ENCODE assay signal across 7 mouse cellular contexts in genomic region chr7:82647909-82648308, GRCm38 (mm10). TPM values are rescaled to one million over a fixed set of nuclear protein-coding genes. Genes with fewer than 3 reads are reported as not detected.
DNase-seq lines count a peak whose midpoint lies in the region; ATAC-seq and TF ChIP-seq lines count a peak whose summit lies in the region.

No protein-coding gene starts in this region.

- peak overlapping the region; percentile 69 for H3K4me2 ChIP-seq in lung, embryonic 16.5 days (ENCODE audit: low read depth, low read length)
- peak overlapping the region; percentile 68 for H3K4me2 ChIP-seq in limb, embryonic 13.5 days (replicated peaks)
- peak overlapping the region; percentile 71 for H3K4me2 ChIP-seq in stomach, embryonic 15.5 days

- no peak for TF ChIP-seq CTCF in embryonic fibroblast, embryonic 13.5 days (IDR thresholded peaks at IDR 0.05; ENCODE audit: borderline replicate concordance, insufficient read depth, low read length)

- no peaks in the 10 kb centered on the region for H3K9me3 ChIP-seq in lung, embryonic 16.5 days (ENCODE audit: control insufficient read depth, low read length)
- H3K9me3 ChIP-seq in limb, embryonic 13.5 days, result no peaks in the 10 kb centered on the region
- no peaks in the 10 kb centered on the region for H3K9me3 ChIP-seq in stomach, embryonic 15.5 days

- no peaks in the 10 kb centered on the region for H3K27me3 ChIP-seq in lung, embryonic 16.5 days (ENCODE audit: control insufficient read depth, insufficient read depth, low read depth, low read length)
- H3K27me3 ChIP-seq in limb, embryonic 13.5 days, result no peaks in the 10 kb centered on the region
- no peaks in the 10 kb centered on the region for H3K27me3 ChIP-seq in stomach, embryonic 15.5 days (replicated peaks)

- no peak for ATAC-seq in lung, embryonic 16.5 days (ENCODE audit: low read depth)
- ATAC-seq in limb, embryonic 13.5 days (ENCODE audit: low FRiP score, low read depth), result peak; percentile 7; the same call in 1 of the 2 replicates
- ATAC-seq in stomach, embryonic 15.5 days (ENCODE audit: insufficient read depth, low FRiP score, low read depth), result no peak

- DNase-seq in lung, adult 18-20 months, result no peak
- DNase-seq in layer of hippocampus, adult 11-12 months (ENCODE audit: low spot score), result no peak
- no peak for DNase-seq in cerebellum, postnatal 25 days

- H3K4me1 ChIP-seq in lung, embryonic 16.5 days (replicated peaks; ENCODE audit: control insufficient read depth, insufficient read depth, low read length), result peaks cover 7% of the 10 kb centered on the region; the same call in 1 of the 2 replicates
- 0 out of 2 replicates have a peak, but pooled peaks cover 5% of the 10 kb centered on the region for H3K4me1 ChIP-seq in embryonic fibroblast, embryonic 13.5 days (ENCODE audit: control insufficient read depth, insufficient read depth, low read length)
- H3K4me1 ChIP-seq in limb, embryonic 13.5 days, result peaks cover 19% of the 10 kb centered on the region
- H3K4me1 ChIP-seq in stomach, embryonic 15.5 days, result no peaks in the 10 kb centered on the region

- H3K4me3 ChIP-seq in lung, embryonic 16.5 days (ENCODE audit: low read length), result peak overlapping the region; percentile 81
- H3K4me3 ChIP-seq in embryonic fibroblast, embryonic 13.5 days (ENCODE audit: insufficient read depth, low read length), result peak overlapping the region; percentile 88
- peak overlapping the region; percentile 72 for H3K4me3 ChIP-seq in limb, embryonic 13.5 days
- peak overlapping the region; percentile 62 for H3K4me3 ChIP-seq in stomach, embryonic 15.5 days (replicated peaks)

- no peaks in the 10 kb centered on the region for H3K36me3 ChIP-seq in lung, embryonic 16.5 days (ENCODE audit: control insufficient read depth, insufficient read depth, low read length)
- peaks cover 5% of the 10 kb centered on the region; the same call in 1 of the 2 replicates for H3K36me3 ChIP-seq in limb, embryonic 13.5 days
- H3K36me3 ChIP-seq in stomach, embryonic 15.5 days, result peaks cover 3% of the 10 kb centered on the region; the same call in 1 of the 2 replicates

- TF ChIP-seq POLR2A in embryonic fibroblast, embryonic 13.5 days (IDR thresholded peaks at IDR 0.05; ENCODE audit: low read depth, low read length), result no peak

- 21% methylated on average over 4 of the region's 4 CpGs for WGBS in lung, embryonic 16.5 days
- 26% methylated on average over 4 of the region's 4 CpGs for WGBS in limb, embryonic 13.5 days
- WGBS in stomach, embryonic 15.5 days, result 21% methylated on average over 4 of the region's 4 CpGs

- peak overlapping the region; percentile 79 for H3K9ac ChIP-seq in lung, embryonic 16.5 days (ENCODE audit: low read length)
- H3K9ac ChIP-seq in limb, embryonic 13.5 days, result peak overlapping the region; percentile 71
- H3K9ac ChIP-seq in stomach, embryonic 15.5 days, result no peak overlapping the region

- no peak overlapping the region for H3K27ac ChIP-seq in lung, embryonic 16.5 days (ENCODE audit: low read length)
- no peak overlapping the region for H3K27ac ChIP-seq in embryonic fibroblast, embryonic 13.5 days (ENCODE audit: insufficient read depth, low read length)
- no peak overlapping the region for H3K27ac ChIP-seq in limb, embryonic 13.5 days
- no peak overlapping the region for H3K27ac ChIP-seq in stomach, embryonic 15.5 days

RNA-seq across cellular contexts. Expression of gene Saxo2, which starts 0.4 kb away (rescaled TPM):
- 12.0 and 12.7 TPM in 2 replicates for polyA plus RNA-seq in lung, embryonic 16.5 days (2015; fragmentation: Nextera tagmentation; extraction: Ambion mirVana)
- 2.0 and 2.9 TPM in 2 replicates for polyA plus RNA-seq in embryonic fibroblast, embryonic 13.5 days (2011; ENCODE audit: insufficient read length, low read depth, missing spikeins)
- 6.7 and 7.0 TPM in 2 replicates for polyA plus RNA-seq in limb, embryonic 13.5 days (2015; fragmentation: Nextera tagmentation; extraction: Ambion mirVana)
- 3.2 and 4.3 TPM in 2 replicates for polyA plus RNA-seq in stomach, embryonic 15.5 days (2015; fragmentation: Nextera tagmentation; extraction: Ambion mirVana)

RNA-seq across cellular contexts. Expression of gene Efl1, which starts 0.5 kb away (rescaled TPM):
- polyA plus RNA-seq in lung, embryonic 16.5 days (2015; fragmentation: Nextera tagmentation; extraction: Ambion mirVana), result 21.1 and 21.2 TPM in 2 replicates
- polyA plus RNA-seq in embryonic fibroblast, embryonic 13.5 days (2011; ENCODE audit: insufficient read length, low read depth, missing spikeins), result 21.2 and 24.0 TPM in 2 replicates
- 24.2 and 26.0 TPM in 2 replicates for polyA plus RNA-seq in limb, embryonic 13.5 days (2015; fragmentation: Nextera tagmentation; extraction: Ambion mirVana)
- 22.7 and 23.3 TPM in 2 replicates for polyA plus RNA-seq in stomach, embryonic 15.5 days (2015; fragmentation: Nextera tagmentation; extraction: Ambion mirVana)
